Mouse (Mus musculus): ENCODE results near the gene Hspa1l.
"Not testable (repeated sequence)": the region's sequence is repeated elsewhere in the genome, so short reads cannot be mapped to it uniquely, and the experiment has no call there.

GRCm38 (mm10) chr17:34999871-35000716 lies 27.6 kb downstream of the Hspa1l start:
- TF ChIP-seq CTCF, POLR2A (IDR thresholded peaks at IDR 0.05; ENCODE audit: extremely low read depth, insufficient read depth, low read length): not testable (repeated sequence)
